Mouse (Mus musculus) MEL (cell line): ENCODE measurements around the gene Papss1. TPM values are rescaled to one million over a fixed set of nuclear protein-coding genes. Genes with fewer than 3 reads are reported as not detected.
A peak's percentile ranks its signal among the peaks of the same experiment; 100 is the strongest.

Experiments used
- DNase-seq: peaks from one replicate; pipeline ENCODE4 v3.0.0; 2011; ENCODE audit warnings: low read depth, low spot score
- H3K27ac ChIP-seq: 2 replicates; pipeline ENCODE4 v1.5.1; 2012; ENCODE audit warnings: low read depth, mild to moderate bottlenecking, control low read depth, low read length, moderate library complexity; ENCODE audit not compliant: control insufficient read depth
- H3K27me3 ChIP-seq, 2 experiments: fragments of 150-350 bp in 1 of 2; sonication (generic) in 1 of 2; 2 replicates each; pipeline ENCODE4 v1.6.1; 2012; ENCODE audit warnings: low read length in 2 of 2, mild to moderate bottlenecking in 2 of 2, improper control_type of control experiment in 1 of 2, moderate library complexity in 1 of 2; ENCODE audit not compliant: insufficient read depth in 2 of 2, control insufficient read depth in 1 of 2
- H3K36me3 ChIP-seq, 2 experiments: 2 replicates each; pipeline ENCODE4 v1.6.1; 2012 to 2014; ENCODE audit warnings: low read length in 2 of 2, improper control_type of control experiment in 1 of 2, inconsistent platforms in 1 of 2, mild to moderate bottlenecking in 1 of 2; ENCODE audit not compliant: insufficient read depth in 2 of 2, control insufficient read depth in 1 of 2
- H3K4me1 ChIP-seq, 2 experiments: fragments of 150-350 bp in 1 of 2; sonication (generic) in 1 of 2; 2 replicates each; pipeline ENCODE4 v1.6.1; 2012; ENCODE audit warnings: low read length in 2 of 2, improper control_type of control experiment in 1 of 2, mild to moderate bottlenecking in 1 of 2; ENCODE audit not compliant: insufficient read depth in 2 of 2, control insufficient read depth in 1 of 2
- H3K4me3 ChIP-seq, 2 experiments: fragments of 150-350 bp in 1 of 2; sonication (generic) in 1 of 2; 2 replicates each; pipeline ENCODE4 v1.5.1; 2012; ENCODE audit warnings: low read depth in 2 of 2, low read length in 2 of 2, mild to moderate bottlenecking in 2 of 2, moderate library complexity in 2 of 2, control low read depth in 1 of 2, improper control_type of control experiment in 1 of 2; ENCODE audit not compliant: control insufficient read depth in 1 of 2, insufficient read depth in 1 of 2
- H3K79me2 ChIP-seq: 2 replicates; pipeline ENCODE4 v1.6.1; 2012; ENCODE audit warnings: mild to moderate bottlenecking, low read length, moderate library complexity; ENCODE audit not compliant: control insufficient read depth, poor library complexity, insufficient read depth
- H3K9ac ChIP-seq: 2 replicates; pipeline ENCODE4 v1.6.1; 2012; ENCODE audit warnings: low read depth, mild to moderate bottlenecking, control low read depth, low read length, moderate library complexity; ENCODE audit not compliant: control insufficient read depth, poor library complexity, severe bottlenecking
- H3K9me3 ChIP-seq: fragments of 150-350 bp; sonication (generic); replicated peaks from 2 replicates; pipeline ENCODE4 v1.6.1; 2012; ENCODE audit warnings: mild to moderate bottlenecking, low read length, improper control_type of control experiment, moderate library complexity; ENCODE audit not compliant: insufficient read depth
- CHD1 ChIP-seq: IDR thresholded peaks from 2 replicates; pipeline ENCODE4 v1.6.1; 2012; ENCODE audit warnings: low read depth, mild to moderate bottlenecking, inconsistent platforms, low read length, improper control_type of control experiment
- GABPA ChIP-seq: IDR thresholded peaks from 2 replicates; pipeline ENCODE4 v1.6.1; 2012; ENCODE audit warnings: low read depth, mild to moderate bottlenecking, inconsistent platforms, low read length, improper control_type of control experiment, moderate library complexity
- HCFC1 ChIP-seq: IDR thresholded peaks from 2 replicates; pipeline ENCODE4 v1.6.1; 2012; ENCODE audit warnings: low read depth, mild to moderate bottlenecking, inconsistent platforms, low read length, improper control_type of control experiment, moderate library complexity
- MEF2A ChIP-seq: IDR thresholded peaks from 2 replicates; pipeline ENCODE4 v1.6.1; 2014; ENCODE audit warnings: low read depth, mild to moderate bottlenecking, inconsistent platforms, low read length, improper control_type of control experiment; ENCODE audit not compliant: poor library complexity, insufficient replicate concordance, severe bottlenecking; ENCODE audit errors: extremely low read depth
- MXI1 ChIP-seq: IDR thresholded peaks from 2 replicates; pipeline ENCODE4 v1.6.1; 2011; ENCODE audit warnings: mild to moderate bottlenecking, low read depth, low read length, improper control_type of control experiment
- POLR2AphosphoS5 ChIP-seq: IDR thresholded peaks from 2 replicates; pipeline ENCODE4 v1.6.1; 2012; ENCODE audit warnings: low read depth, borderline replicate concordance, mild to moderate bottlenecking, inconsistent platforms, low read length, moderate library complexity, mixed read lengths
- UBTF ChIP-seq: IDR thresholded peaks from 2 replicates; pipeline ENCODE4 v1.6.1; 2012; ENCODE audit warnings: low read depth, mild to moderate bottlenecking, inconsistent platforms, low read length, improper control_type of control experiment, moderate library complexity, borderline replicate concordance; ENCODE audit not compliant: insufficient read depth
- USF2 ChIP-seq, 2 experiments: IDR thresholded peaks; 2 replicates each; pipeline ENCODE4 v1.6.1; 2011 to 2012; ENCODE audit warnings: improper control_type of control experiment in 2 of 2, low read length in 2 of 2, borderline replicate concordance in 1 of 2, inconsistent platforms in 1 of 2, low read depth in 1 of 2, mild to moderate bottlenecking in 1 of 2; ENCODE audit not compliant: insufficient read depth in 1 of 2
- ZKSCAN1 ChIP-seq: IDR thresholded peaks from 2 replicates; pipeline ENCODE4 v1.6.1; 2012; ENCODE audit warnings: low read depth, mild to moderate bottlenecking, inconsistent platforms, low read length, improper control_type of control experiment, moderate library complexity
- ZNF384 ChIP-seq: IDR thresholded peaks from 2 replicates; pipeline ENCODE4 v1.6.1; 2012; ENCODE audit warnings: low read depth, mild to moderate bottlenecking, inconsistent platforms, low read length, improper control_type of control experiment
- polyA plus RNA-seq, 2 experiments: library from polyadenylated mRNA; stranded (reverse) in 1 of 2; unstranded in 1 of 2; fragments of >175 nt in 1 of 2; fragments of >200 nt in 1 of 2; gene quantifications; 2 replicates each; pipeline versions ENCODE4 v1.2.1 to v1.2.4; 2012; ENCODE audit warnings: low replicate concordance in 2 of 2, low read depth in 1 of 2; ENCODE audit not compliant: insufficient read length in 2 of 2, insufficient read depth in 1 of 2, missing spikeins in 1 of 2
- total RNA-seq: library from RNA; depleted of rRNA; stranded (reverse); fragments of 300-350 nt; gene quantifications from 2 replicates; pipeline ENCODE4 v1.2.3, GENCODE M21; 2012

Papss1 gene
- total and polyA plus RNA-seq, 3 experiments, result 27.7 to 36.2 TPM; not detected in 1

GRCm38 (mm10) chr3:131555771-131556170 is 8.8 kb upstream of the Papss1 start:
- Histone ChIP-seq H3K9ac (no peak overlapping the region), H3K4me3 (no peak overlapping the region), H3K36me3 (peaks cover 0 to 3% of the 10 kb centered on the region in 2 experiments; a peak in 1 of 4 replicates), H3K4me1 (peaks cover 0 to 3% of the 10 kb centered on the region in 2 experiments; a peak in 2 of 4 replicates), H3K27ac (no peak overlapping the region), H3K9me3 (no peaks in the 10 kb centered on the region), H3K79me2 (no peaks in the 10 kb centered on the region), H3K27me3 (no peaks in the 10 kb centered on the region)
- no peak for DNase-seq
- TF ChIP-seq MEF2A (no peak), MXI1 (no peak), GABPA (no peak), POLR2AphosphoS5 (no peak), USF2 (IDR thresholded peaks at IDR 0.05; ENCODE audit: borderline replicate concordance in 1 of 2, insufficient read depth in 1 of 2, low read depth in 1 of 2, low read length in 2 of 2) (no peak), HCFC1 (no peak)

- no peak for TF ChIP-seq ZKSCAN1
- TF ChIP-seq UBTF, result no peak
- peak; percentile 68 for TF ChIP-seq ZNF384
- H3K36me3 ChIP-seq, result peaks cover 0 to 10% of the 10 kb centered on the region in 2 experiments; a peak in 2 of 4 replicates
- H3K27ac ChIP-seq, result no peak overlapping the region
- H3K27me3 ChIP-seq, result no peaks in the 10 kb centered on the region
- H3K9ac ChIP-seq, result no peak overlapping the region
- no peaks in the 10 kb centered on the region for H3K9me3 ChIP-seq
- no peaks in the 10 kb centered on the region; the same call in 1 of the 2 replicates for H3K79me2 ChIP-seq
- no peak overlapping the region for H3K4me3 ChIP-seq
- H3K4me1 ChIP-seq, result peaks cover 2 to 16% of the 10 kb centered on the region in 2 experiments
- DNase-seq, result no peak
Measured at GRCm38 (mm10) chr3:131561591-131561990, 3.0 kb upstream of the Papss1 start.

- Histone ChIP-seq H3K36me3 (peaks cover 0 to 10% of the 10 kb centered on the region in 2 experiments; a peak in 2 of 4 replicates), H3K27me3 (no peaks in the 10 kb centered on the region), H3K9ac (peak overlapping the region; percentile 68), H3K9me3 (no peaks in the 10 kb centered on the region), H3K4me1 (peaks cover 3 to 16% of the 10 kb centered on the region in 2 experiments), H3K27ac (no peak overlapping the region), H3K4me3 (peak overlapping the region; percentile 73 to 92), H3K79me2 (peaks cover 1% of the 10 kb centered on the region; the same call in 1 of the 2 replicates)
- TF ChIP-seq CHD1 (0 out of 2 replicates have a peak, but pooled peaks have one; percentile 12), HCFC1 (no peak), UBTF (0 out of 2 replicates have a peak, but pooled peaks have one; percentile 6)
- peak; percentile 55 for DNase-seq
Measured at GRCm38 (mm10) chr3:131565257-131565610, 666 bp downstream of the Papss1 start.
